Mouse (Mus musculus) kidney, postnatal 36 days (tissue): Measurements from ENCODE around the gene Swsap1.

Experiments
- DNase-seq, 2 experiments: peaks; one replicate each; pipeline ENCODE4 v3.0.0; 2021 to 2022; ENCODE audit warnings: mixed read lengths in 2 of 2

Gene Swsap1

GRCm38 (mm10) chr9:21968883-21969282 lies 13.3 kb downstream of the Swsap1 start:
- DNase-seq, result no peak

DNA sequence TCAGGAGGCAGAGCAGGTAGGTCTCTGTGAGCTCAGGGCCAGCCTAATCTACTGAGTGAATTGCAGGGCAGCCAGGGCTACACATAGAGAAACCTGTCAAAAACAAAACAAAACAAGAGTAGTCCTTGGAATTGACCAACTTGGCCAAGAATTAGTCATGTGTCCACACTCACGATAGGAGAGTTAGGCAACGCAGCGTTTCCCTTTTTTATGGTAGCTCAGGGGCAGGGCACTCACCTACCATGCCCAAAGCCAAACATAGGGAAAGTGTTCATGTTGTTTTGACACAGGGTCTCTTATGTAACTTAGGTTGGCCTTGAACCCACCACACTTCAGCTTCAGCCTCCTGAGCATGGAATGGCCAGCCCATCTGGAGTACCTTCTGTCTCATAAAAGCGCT lies 13.7 kb downstream of the Swsap1 start:
- no peak for DNase-seq

- no peak for DNase-seq
These were observed 21.1 kb downstream of the Swsap1 start for GRCm38 (mm10) chr9:21976626-21977175.

DNA sequence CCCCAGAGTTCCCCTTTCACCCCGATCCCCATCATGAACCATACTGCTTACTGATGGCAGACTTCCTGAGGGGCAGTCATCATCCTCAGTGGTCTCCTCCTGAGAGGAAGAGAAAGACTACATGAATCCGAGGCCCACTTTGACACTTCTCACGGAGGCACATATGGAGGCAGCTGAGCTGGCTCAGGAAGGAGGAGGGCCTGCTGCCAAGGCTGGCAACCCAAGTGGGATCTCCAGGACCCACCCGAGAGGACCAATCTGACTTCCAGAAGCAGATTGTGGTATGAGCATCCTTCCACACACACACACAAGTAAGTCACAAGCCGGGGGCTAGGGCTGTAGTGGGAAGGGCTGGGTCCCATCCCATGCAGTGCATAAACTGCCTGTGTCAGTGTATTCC lies 21.8 kb downstream of the Swsap1 start:
- no peak for DNase-seq

GRCm38 (mm10) chr9:21977972-21978371 lies 22.4 kb downstream of the Swsap1 start:
- peak in 1 of 2 experiments; percentile 74 for DNase-seq

- DNase-seq, result peak; percentile 55 to 56
These were observed 23.0 kb downstream of the Swsap1 start for GRCm38 (mm10) chr9:21978398-21979128.

DNA sequence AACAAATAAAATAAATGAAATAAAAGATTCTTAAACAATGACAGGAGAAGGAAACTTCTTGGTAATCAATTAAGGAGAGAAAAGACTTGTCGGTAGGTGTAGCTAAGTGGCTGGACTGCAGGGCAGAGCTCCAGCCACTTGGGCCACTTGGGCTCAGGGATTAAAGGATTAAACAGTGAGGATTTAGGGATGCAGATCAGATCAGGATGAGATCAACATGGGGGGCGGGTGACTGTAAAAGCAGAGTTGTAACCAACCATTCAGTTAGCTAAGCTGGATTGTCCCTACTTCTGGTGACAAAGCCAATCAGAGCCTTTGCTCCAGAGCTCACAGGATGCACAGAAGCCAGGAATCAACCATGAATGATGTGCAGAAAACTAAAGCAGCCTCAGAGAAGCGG lies 28.4 kb downstream of the Swsap1 start:
- DNase-seq, result no peak

- DNase-seq, result peak in 1 of 2 experiments; percentile 39
These were observed 32.2 kb downstream of the Swsap1 start for GRCm38 (mm10) chr9:21987592-21988342.

GRCm38 (mm10) chr9:21988421-21989101 lies 33.0 kb downstream of the Swsap1 start:
- DNase-seq, result peak; percentile 80 to 81

DNA sequence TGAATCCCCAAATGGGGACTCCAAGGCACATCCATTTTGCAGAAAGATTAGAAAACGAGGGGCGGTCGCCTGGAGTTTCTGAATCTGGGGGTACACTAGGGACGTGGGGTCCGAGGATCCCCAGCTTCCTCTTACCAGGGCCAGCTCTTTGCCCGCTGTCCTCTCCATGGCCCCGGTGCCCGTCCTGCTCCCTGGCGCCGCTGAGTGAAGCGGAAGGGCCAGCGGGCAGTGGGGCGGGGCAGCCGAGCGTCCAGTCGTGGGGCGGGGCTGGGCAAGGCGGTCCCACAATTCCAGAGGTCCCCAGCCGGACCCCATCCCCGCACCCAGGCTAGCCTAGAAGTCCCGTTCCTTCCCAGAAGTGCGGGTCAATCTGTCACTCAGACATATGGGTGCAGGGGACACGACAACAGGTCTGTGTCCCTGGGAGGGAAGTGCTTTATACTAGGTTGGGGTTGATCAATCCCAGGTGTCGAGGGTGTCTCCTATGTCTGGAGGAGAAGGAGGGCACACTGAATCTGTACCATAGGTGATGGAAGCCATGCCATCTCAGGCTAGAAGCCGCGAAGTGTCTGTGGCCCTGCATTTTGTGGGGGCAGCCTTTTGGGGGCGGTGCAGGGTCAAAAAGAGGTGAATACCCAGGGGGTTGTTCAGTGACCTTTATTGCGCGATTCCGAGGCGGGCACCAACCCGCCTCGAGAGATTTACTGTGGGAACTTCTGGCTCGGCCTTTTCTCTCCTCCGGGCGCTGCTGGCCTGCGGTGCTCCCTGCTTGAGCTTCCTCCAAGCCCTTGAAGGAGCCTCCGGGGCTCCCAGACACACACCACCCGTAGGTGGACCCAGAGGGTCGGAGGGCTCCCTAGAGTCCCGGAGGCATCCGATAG lies 33.9 kb downstream of the Swsap1 start, which contains the start of gene Rgl3:
Gene Rgl3 (minus strand): TSS at position 217 of the 881 bp plus-strand sequence.
- peak; percentile 83 to 94 for DNase-seq

DNA sequence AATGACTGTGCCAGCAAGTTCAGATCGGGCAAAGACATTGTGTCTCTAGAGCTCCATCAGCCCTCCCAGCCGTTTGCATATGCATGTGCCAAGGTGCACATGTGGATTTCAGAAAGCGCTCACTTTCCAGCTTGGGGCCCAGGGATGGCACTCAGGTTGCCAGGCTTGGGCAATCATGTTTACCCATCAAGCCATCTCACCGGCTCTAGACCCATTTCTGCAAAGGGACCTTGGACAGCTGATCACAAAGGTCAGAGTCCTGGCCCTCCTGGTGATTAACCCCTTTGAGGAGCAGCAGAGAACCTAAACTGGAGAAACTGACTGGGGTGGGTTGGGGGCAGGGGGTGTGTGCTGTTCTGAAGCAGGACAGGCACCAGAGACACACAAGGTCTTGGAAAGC lies 36.7 kb downstream of the Swsap1 start:
- peak; percentile 25 to 50 for DNase-seq

DNA sequence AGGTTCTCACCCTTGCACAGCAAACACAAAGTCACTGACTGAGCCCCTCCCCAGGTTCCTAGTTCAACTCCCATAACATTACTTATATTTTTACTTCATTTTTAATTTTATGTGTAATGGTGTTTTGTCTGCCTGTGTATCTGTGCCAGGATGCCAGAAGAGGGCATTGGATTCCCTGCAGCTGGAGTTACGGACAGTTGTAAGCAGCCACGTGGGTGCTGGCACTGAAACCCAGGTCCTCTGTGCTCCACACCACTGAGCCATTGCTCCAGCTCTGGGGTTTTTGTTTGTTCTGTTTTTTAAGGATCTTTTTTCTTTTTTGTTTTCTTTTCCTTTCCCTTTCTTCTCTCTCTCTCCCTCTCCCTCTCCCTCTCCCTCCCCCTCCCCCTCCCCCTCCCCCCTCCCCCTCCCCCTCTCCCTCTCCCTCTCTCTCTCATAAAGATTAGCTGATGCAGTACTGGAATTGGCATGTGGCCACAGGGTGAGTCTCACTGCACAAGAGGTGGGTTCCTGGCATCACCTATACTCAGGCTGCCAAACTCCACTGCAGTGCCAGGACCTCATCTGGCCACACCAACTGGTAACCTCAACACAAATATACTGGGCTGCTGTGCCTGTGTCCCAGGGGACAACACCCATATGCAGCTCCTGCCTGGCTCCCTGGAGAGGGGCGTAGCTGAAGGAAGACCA lies 40.8 kb downstream of the Swsap1 start:
- no peak for DNase-seq

GRCm38 (mm10) chr9:22000296-22000695 lies 44.7 kb downstream of the Swsap1 start:
- no peak for DNase-seq

DNA sequence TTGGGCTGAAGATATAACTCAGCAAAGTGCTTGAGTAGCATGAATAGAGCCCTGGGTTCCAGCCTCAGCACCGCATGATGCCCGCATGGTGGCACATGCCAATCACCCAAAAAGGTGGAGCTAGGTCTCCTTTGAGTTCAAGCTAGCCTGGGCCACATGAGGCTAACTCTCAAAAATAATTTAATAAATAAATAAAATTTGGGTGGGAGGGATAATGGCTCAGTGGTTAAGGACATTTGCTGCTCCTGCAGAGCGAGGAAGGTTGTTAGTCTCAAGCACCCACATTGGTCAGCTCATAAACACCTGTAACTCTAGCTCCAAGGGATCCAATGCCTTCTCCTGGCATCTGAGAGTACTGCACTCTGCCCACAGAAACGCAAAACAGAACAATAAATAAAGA lies 46.1 kb downstream of the Swsap1 start:
- no peak for DNase-seq

- peak; percentile 99 to 100 for DNase-seq
These were observed 46.9 kb downstream of the Swsap1 start, which contains the start of the genes Ccdc151 and Prkcsh for GRCm38 (mm10) chr9:22002194-22003162. Ccdc151 (minus strand) TSS chr9:22002634. Prkcsh (plus strand) TSS chr9:22002806.

DNA sequence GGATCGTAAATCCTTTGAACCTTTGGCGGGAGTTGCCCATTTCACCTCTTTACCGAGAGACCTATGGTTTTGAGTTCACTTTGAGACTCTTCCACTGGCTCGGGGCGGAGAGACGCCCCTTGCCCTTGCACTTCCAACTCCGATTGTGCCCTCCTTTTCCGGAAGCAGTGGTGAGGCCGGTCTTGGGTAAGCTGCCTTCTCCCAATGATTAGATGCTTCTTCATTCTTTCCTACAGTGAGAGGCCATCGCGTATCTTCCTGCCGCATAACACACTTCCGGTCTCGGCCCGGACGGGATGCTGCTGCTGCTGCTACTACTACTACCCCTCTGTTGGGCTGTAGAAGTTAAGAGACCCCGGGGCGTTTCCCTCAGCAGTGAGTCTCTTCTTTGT lies 47.6 kb downstream of the Swsap1 start:
- peak in 1 of 2 experiments; percentile 47 for DNase-seq

DNA sequence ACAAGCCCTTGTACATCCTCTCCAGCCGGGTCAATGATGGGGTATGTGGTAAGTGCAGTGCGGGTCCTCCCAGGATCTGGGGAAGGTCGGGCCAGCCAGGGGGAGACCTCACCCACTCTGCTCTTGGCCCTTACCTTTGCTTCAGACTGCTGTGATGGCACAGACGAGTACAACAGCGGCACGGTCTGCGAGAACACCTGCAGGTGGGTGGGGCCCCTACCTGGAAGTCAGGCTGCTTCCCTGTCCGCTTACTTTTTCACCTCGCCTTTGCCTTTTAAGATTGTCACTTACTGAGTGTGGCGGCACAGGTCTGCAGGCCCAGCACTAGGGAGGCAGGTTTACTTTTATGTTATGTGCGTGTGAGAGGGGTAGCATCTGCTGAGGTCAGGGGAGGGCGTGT lies 49.0 kb downstream of the Swsap1 start:
- DNase-seq, result no peak
